Mouse (Mus musculus): ENCODE results near the gene Mettl7a3. TPM values are rescaled to one million over a fixed set of nuclear protein-coding genes. Genes with fewer than 3 reads are reported as not detected.

The Mettl7a3 gene
- total and polyA plus RNA-seq, 3 experiments = 0.12 to 0.70 TPM; not detected in 1

DNA sequence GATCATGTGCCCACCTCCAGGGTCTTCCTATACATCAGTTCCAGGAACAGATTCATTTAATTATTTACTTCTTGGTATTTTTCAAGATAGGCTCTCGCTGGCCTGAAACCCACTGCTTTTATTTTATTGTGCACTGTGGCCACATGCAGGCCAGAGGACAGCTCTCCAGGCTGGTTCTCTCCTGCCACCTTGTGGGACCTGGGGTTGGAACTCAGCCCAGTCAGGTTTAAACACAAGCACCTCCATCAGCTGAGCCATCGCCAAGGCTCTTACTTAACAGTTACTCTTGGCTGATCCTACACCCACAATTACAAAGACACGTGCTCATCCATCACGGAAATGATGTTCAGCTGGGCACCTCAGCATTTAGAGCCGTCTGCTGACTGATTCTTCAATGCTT, 13.6 kb upstream of the Mettl7a3 start:
- TF ChIP-seq ZKSCAN1 (IDR thresholded peaks at IDR 0.05; ENCODE audit: low read depth, low read length) (no peak), MYB (IDR thresholded peaks at IDR 0.05; ENCODE audit: low read depth, low read length) (no peak), CTCF (IDR thresholded peaks at IDR 0.05 in 2 of 3, conservative IDR thresholded peaks at IDR 0.05 in 1 of 3; ENCODE audit: control insufficient read depth in 1 of 3, insufficient read depth in 1 of 3, low read depth in 2 of 3, low read length in 3 of 3, poor library complexity in 1 of 3, severe bottlenecking in 1 of 3) (peak; percentile 7 to 57 (median 52); a peak in 4 of 6 replicates), ZC3H11A (IDR thresholded peaks at IDR 0.05; ENCODE audit: low read depth, low read length) (peak; percentile 54; the same call in 1 of the 2 replicates), USF1 (IDR thresholded peaks at IDR 0.05; ENCODE audit: low read depth, low read length) (no peak), RAD21 (IDR thresholded peaks at IDR 0.05; ENCODE audit: low read depth, low read length) (peak; percentile 51), POLR2AphosphoS2 (IDR thresholded peaks at IDR 0.05; ENCODE audit: low read length) (no peak), BHLHE40 (IDR thresholded peaks at IDR 0.05; ENCODE audit: borderline replicate concordance, low read depth, low read length) (no peak), SMC3 (IDR thresholded peaks at IDR 0.05; ENCODE audit: low read depth, low read length) (peak; percentile 67)

GRCm38 (mm10) chr15:100324021-100324591, 10.6 kb upstream of the Mettl7a3 start:
- Histone ChIP-seq H3K27me3 (ENCODE audit: control insufficient read depth in 1 of 2, insufficient read depth in 2 of 2, low read length in 2 of 2) (no peaks in the 10 kb centered on the region), H3K27ac (ENCODE audit: control insufficient read depth, low read depth, low read length) (no peak overlapping the region), H3K4me3 (ENCODE audit: control insufficient read depth in 1 of 2, insufficient read depth in 1 of 2, low read depth in 2 of 2, low read length in 2 of 2) (no peak overlapping the region), H3K79me2 (ENCODE audit: control insufficient read depth, insufficient read depth, low read length, poor library complexity) (no peaks in the 10 kb centered on the region), H3K9me3 (replicated peaks; ENCODE audit: insufficient read depth, low read length) (no peaks in the 10 kb centered on the region), H3K4me1 (ENCODE audit: control insufficient read depth in 1 of 2, insufficient read depth in 2 of 2, low read length in 2 of 2) (peaks cover 0 to 10% of the 10 kb centered on the region in 2 experiments; a peak in 2 of 4 replicates), H3K36me3 (ENCODE audit: control insufficient read depth in 1 of 2, insufficient read depth in 2 of 2, low read length in 2 of 2) (peaks cover 0 to 4% of the 10 kb centered on the region in 2 experiments; a peak in 2 of 4 replicates), H3K9ac (ENCODE audit: control insufficient read depth, low read depth, low read length, poor library complexity, severe bottlenecking) (no peak overlapping the region)
- TF ChIP-seq ZKSCAN1 (IDR thresholded peaks at IDR 0.05; ENCODE audit: low read depth, low read length) (no peak), JUND (IDR thresholded peaks at IDR 0.05; ENCODE audit: low read depth, low read length) (no peak), RCOR1 (IDR thresholded peaks at IDR 0.05; ENCODE audit: low read depth, low read length) (no peak), USF1 (IDR thresholded peaks at IDR 0.05; ENCODE audit: low read depth, low read length) (no peak), RAD21 (IDR thresholded peaks at IDR 0.05; ENCODE audit: low read depth, low read length) (no peak), POLR2AphosphoS5 (IDR thresholded peaks at IDR 0.05; ENCODE audit: borderline replicate concordance, low read depth, low read length) (no peak), UBTF (IDR thresholded peaks at IDR 0.05; ENCODE audit: borderline replicate concordance, insufficient read depth, low read depth, low read length) (peak; percentile 92; the same call in 1 of the 2 replicates), CHD2 (IDR thresholded peaks at IDR 0.05; ENCODE audit: low read length) (peak; percentile 51), HCFC1 (IDR thresholded peaks at IDR 0.05; ENCODE audit: low read depth, low read length) (no peak), MYB (IDR thresholded peaks at IDR 0.05; ENCODE audit: low read depth, low read length) (no peak), USF2 (IDR thresholded peaks at IDR 0.05; ENCODE audit: borderline replicate concordance in 1 of 2, insufficient read depth in 1 of 2, low read depth in 1 of 2, low read length in 2 of 2) (no peak), BHLHE40 (IDR thresholded peaks at IDR 0.05; ENCODE audit: borderline replicate concordance, low read depth, low read length) (no peak), MAZ (IDR thresholded peaks at IDR 0.05; ENCODE audit: low read depth, low read length) (no peak), MAFK (IDR thresholded peaks at IDR 0.05; ENCODE audit: borderline replicate concordance, low read depth, low read length) (no peak), NRF1 (IDR thresholded peaks at IDR 0.05; ENCODE audit: insufficient read depth, low read depth, low read length, poor library complexity, severe bottlenecking) (no peak), TCF12 (IDR thresholded peaks at IDR 0.05; ENCODE audit: low read depth, low read length) (peak; percentile 35; the same call in 1 of the 2 replicates), NELFE (IDR thresholded peaks at IDR 0.05; ENCODE audit: low read depth, low read length) (no peak), ZMIZ1 (IDR thresholded peaks at IDR 0.05; ENCODE audit: low read depth, low read length) (no peak), EP300 (IDR thresholded peaks at IDR 0.05; ENCODE audit: low read depth in 1 of 2, low read length in 2 of 2) (no peak), GATA1 (IDR thresholded peaks at IDR 0.05; ENCODE audit: low read depth, low read length) (no peak)
- DNase-seq (ENCODE audit: low read depth, low spot score) = peak; percentile 80

More for the DNA sequence above, 13.6 kb upstream of the Mettl7a3 start:
- Histone ChIP-seq H3K27me3 (ENCODE audit: control insufficient read depth in 1 of 2, insufficient read depth in 2 of 2, low read length in 2 of 2) (no peaks in the 10 kb centered on the region), H3K9me3 (replicated peaks; ENCODE audit: insufficient read depth, low read length) (no peaks in the 10 kb centered on the region), H3K4me3 (ENCODE audit: control insufficient read depth in 1 of 2, insufficient read depth in 1 of 2, low read depth in 2 of 2, low read length in 2 of 2) (no peak overlapping the region), H3K27ac (ENCODE audit: control insufficient read depth, low read depth, low read length) (no peak overlapping the region), H3K9ac (ENCODE audit: control insufficient read depth, low read depth, low read length, poor library complexity, severe bottlenecking) (no peak overlapping the region), H3K79me2 (ENCODE audit: control insufficient read depth, insufficient read depth, low read length, poor library complexity) (no peaks in the 10 kb centered on the region), H3K4me1 (ENCODE audit: control insufficient read depth in 1 of 2, insufficient read depth in 2 of 2, low read length in 2 of 2) (peaks cover 0 to 10% of the 10 kb centered on the region in 2 experiments; a peak in 2 of 4 replicates), H3K36me3 (ENCODE audit: control insufficient read depth in 1 of 2, insufficient read depth in 2 of 2, low read length in 2 of 2) (peaks cover 0 to 4% of the 10 kb centered on the region in 2 experiments; a peak in 2 of 4 replicates)
- no peak for DNase-seq (ENCODE audit: low read depth, low spot score)

Measured in MEL (cell line).